In the genomic region with DNA sequence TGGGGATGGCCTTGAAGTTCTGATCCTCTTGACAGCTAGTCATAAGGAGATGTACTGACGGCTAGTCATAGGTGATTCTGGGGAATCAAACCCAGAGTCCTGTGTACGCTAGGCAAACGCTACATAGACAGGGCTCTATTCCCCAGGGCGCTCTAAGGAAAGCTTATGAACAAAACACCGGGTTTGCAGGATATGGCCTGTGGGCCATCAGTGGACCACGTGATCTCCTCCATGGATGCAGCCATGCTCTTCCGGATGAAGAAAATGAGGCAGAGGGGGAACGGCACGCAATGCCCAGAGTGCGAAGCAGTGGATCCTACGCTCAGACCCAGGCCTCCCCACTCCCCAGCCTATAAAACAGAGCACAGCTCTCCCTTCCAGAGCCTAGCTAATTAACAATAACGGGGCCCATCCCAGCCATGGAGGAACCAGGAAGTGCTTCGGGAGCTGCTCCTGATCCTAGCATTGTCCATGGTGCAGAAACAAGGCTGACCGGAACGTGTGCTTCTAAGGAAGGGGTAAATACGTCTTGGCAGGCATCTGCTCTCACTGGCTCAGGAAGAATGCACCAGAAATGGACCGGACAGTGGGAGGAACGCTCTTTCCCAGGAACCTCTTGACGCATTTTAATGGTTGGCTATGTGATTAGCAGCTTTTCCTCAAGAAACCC, we compare ENCODE assay signal across 12 mouse cellular contexts. TPM values are rescaled to one million over a fixed set of nuclear protein-coding genes. Genes with fewer than 3 reads are reported as not detected.
DNase-seq lines count a peak whose midpoint lies in the region; ATAC-seq and TF ChIP-seq lines count a peak whose summit lies in the region.
"Had no signal": no experiment of that assay in that cellular context is flagged by ENCODE, and none has a peak within 500 bp of the region (broad histone marks: within the 10 kb centered on the region; RNA-seq: fewer than 3 reads in every experiment).

No protein-coding gene starts in this region.

- H3K4me3 ChIP-seq in intestine, embryonic 15.5 days (replicated peaks): no peak overlapping the region
- no peak overlapping the region for H3K4me3 ChIP-seq in intestine, postnatal 0 days (ENCODE audit: low read depth, low read length)
- no peak overlapping the region for H3K4me3 ChIP-seq in lung, embryonic 16.5 days (ENCODE audit: low read length)
- H3K4me3 ChIP-seq: hindbrain, embryonic 13.5 days; liver, embryonic 13.5 days had no signal

- H3K9ac ChIP-seq in intestine, embryonic 15.5 days: no peak overlapping the region
- H3K9ac ChIP-seq in intestine, postnatal 0 days (ENCODE audit: low read depth, low read length): no peak overlapping the region
- H3K9ac ChIP-seq in lung, embryonic 16.5 days (ENCODE audit: low read length): no peak overlapping the region
- H3K9ac ChIP-seq: hindbrain, embryonic 13.5 days; liver, embryonic 13.5 days had no signal

- no peaks in the 10 kb centered on the region for H3K27me3 ChIP-seq in intestine, embryonic 15.5 days (replicated peaks)
- H3K27me3 ChIP-seq in intestine, postnatal 0 days (replicated peaks; ENCODE audit: control insufficient read depth, insufficient read depth, low read length): no peaks in the 10 kb centered on the region
- no peaks in the 10 kb centered on the region for H3K27me3 ChIP-seq in lung, embryonic 16.5 days (ENCODE audit: control insufficient read depth, insufficient read depth, low read depth, low read length)
- H3K27me3 ChIP-seq: hindbrain, embryonic 13.5 days; Patski had no signal

- H3K36me3 ChIP-seq in intestine, embryonic 15.5 days: no peaks in the 10 kb centered on the region
- no peaks in the 10 kb centered on the region for H3K36me3 ChIP-seq in intestine, postnatal 0 days (ENCODE audit: control insufficient read depth, insufficient read depth)
- H3K36me3 ChIP-seq in lung, embryonic 16.5 days (ENCODE audit: control insufficient read depth, insufficient read depth, low read length): no peaks in the 10 kb centered on the region
- H3K36me3 ChIP-seq: hindbrain, embryonic 13.5 days; liver, embryonic 13.5 days had no signal

- no peaks in the 10 kb centered on the region for H3K9me3 ChIP-seq in intestine, embryonic 15.5 days
- H3K9me3 ChIP-seq in intestine, postnatal 0 days (ENCODE audit: control insufficient read depth): no peaks in the 10 kb centered on the region
- H3K9me3 ChIP-seq in lung, embryonic 16.5 days (ENCODE audit: control insufficient read depth, low read length): no peaks in the 10 kb centered on the region
- H3K9me3 ChIP-seq: hindbrain, embryonic 13.5 days had no signal

- no peak for ATAC-seq in intestine, embryonic 15.5 days
- ATAC-seq in intestine, postnatal 0 days: no peak
- ATAC-seq in lung, embryonic 16.5 days (ENCODE audit: low read depth): peak; percentile 79
- ATAC-seq: Patski had no signal

- TF ChIP-seq CTCF in intestine, postnatal 0 days (IDR thresholded peaks at IDR 0.05; ENCODE audit: low read depth): no peak

- 65% methylated on average over 19 of the region's 19 CpGs for WGBS in intestine, embryonic 15.5 days
- 65% methylated on average over 19 of the region's 19 CpGs for WGBS in intestine, postnatal 0 days
- WGBS in lung, embryonic 16.5 days: 59% methylated on average over 19 of the region's 19 CpGs

- peak; percentile 45 for DNase-seq in thymus, postnatal 4 days
- no peak for DNase-seq in thymus, postnatal 36 days
- DNase-seq in natural killer cell, adult 2 months (ENCODE audit: low spot score in 2 of 2): no peak
- DNase-seq in cerebellum, postnatal 25 days: no peak
- DNase-seq: adrenal gland, postnatal 14 days; cerebellum, postnatal 10 days; liver, embryonic 13.5 days had no signal

- H3K27ac ChIP-seq in intestine, embryonic 15.5 days: peak overlapping the region; percentile 34
- no peak overlapping the region for H3K27ac ChIP-seq in intestine, postnatal 0 days (ENCODE audit: low read depth, low read length)
- peak overlapping the region; percentile 76 for H3K27ac ChIP-seq in lung, embryonic 16.5 days (ENCODE audit: low read length)
- H3K27ac ChIP-seq: hindbrain, embryonic 13.5 days; liver, embryonic 13.5 days had no signal

- H3K4me1 ChIP-seq in intestine, embryonic 15.5 days (replicated peaks): peaks cover 10% of the 10 kb centered on the region; the same call in 1 of the 2 replicates
- H3K4me1 ChIP-seq in intestine, postnatal 0 days (replicated peaks; ENCODE audit: control insufficient read depth, insufficient read depth, low read length): no peaks in the 10 kb centered on the region
- no peaks in the 10 kb centered on the region; the same call in 1 of the 2 replicates for H3K4me1 ChIP-seq in lung, embryonic 16.5 days (replicated peaks; ENCODE audit: control insufficient read depth, insufficient read depth, low read length)

- H3K4me2 ChIP-seq in intestine, embryonic 15.5 days (replicated peaks): 0 out of 2 replicates have a peak overlapping the region, but pooled peaks have one; percentile 7
- no peak overlapping the region for H3K4me2 ChIP-seq in intestine, postnatal 0 days (replicated peaks; ENCODE audit: low read depth)
- H3K4me2 ChIP-seq in lung, embryonic 16.5 days (ENCODE audit: low read depth, low read length): no peak overlapping the region
- H3K4me2 ChIP-seq: hindbrain, embryonic 13.5 days; liver, embryonic 13.5 days had no signal

RNA-seq across cellular contexts. Expression of a gene that starts 36.5 kb away (rescaled TPM):
- 7.2 and 8.3 TPM in 2 replicates for polyA plus RNA-seq in intestine, embryonic 15.5 days (2015; fragmentation: Nextera tagmentation; extraction: Ambion mirVana)
- polyA plus RNA-seq in intestine, postnatal 0 days (2015; fragmentation: Nextera tagmentation; extraction: Ambion mirVana): 6.9 and 7.1 TPM in 2 replicates
- polyA plus RNA-seq in lung, embryonic 16.5 days (2015; fragmentation: Nextera tagmentation; extraction: Ambion mirVana): 7.2 and 7.7 TPM in 2 replicates

RNA-seq across cellular contexts. Expression of a gene that starts 39.9 kb away (rescaled TPM):
- 18.2 and 18.7 TPM in 2 replicates for polyA plus RNA-seq in intestine, embryonic 15.5 days (2015; fragmentation: Nextera tagmentation; extraction: Ambion mirVana)
- 6.8 and 10.4 TPM in 2 replicates for polyA plus RNA-seq in intestine, postnatal 0 days (2015; fragmentation: Nextera tagmentation; extraction: Ambion mirVana)
- polyA plus RNA-seq in lung, embryonic 16.5 days (2015; fragmentation: Nextera tagmentation; extraction: Ambion mirVana): 20.7 and 21.9 TPM in 2 replicates

RNA-seq across cellular contexts. Expression of a gene that starts 40.4 kb away (rescaled TPM):
- 1,109 and 1,134 TPM in 2 replicates for polyA plus RNA-seq in intestine, embryonic 15.5 days (2015; fragmentation: Nextera tagmentation; extraction: Ambion mirVana)
- polyA plus RNA-seq in intestine, postnatal 0 days (2015; fragmentation: Nextera tagmentation; extraction: Ambion mirVana): 436 and 450 TPM in 2 replicates
- polyA plus RNA-seq in lung, embryonic 16.5 days (2015; fragmentation: Nextera tagmentation; extraction: Ambion mirVana): 994 and 1,049 TPM in 2 replicates
